Mouse (Mus musculus) layer of hippocampus, adult 8-10 months (tissue): Measurements from ENCODE around the gene Pbx1. TPM values are rescaled to one million over a fixed set of nuclear protein-coding genes. Genes with fewer than 3 reads are reported as not detected.

Experiments used
- DNase-seq, 2 experiments: peaks; one replicate each; pipeline ENCODE4 v3.0.0; 2022; ENCODE audit warnings: low spot score in 2 of 2
- total RNA-seq, 4 experiments: library from RNA; stranded (reverse); gene quantifications; 2 replicates each; pipeline ENCODE4 v1.2.4; 2022

Gene Pbx1
- total RNA-seq, 4 experiments from 2014 or later = 117 to 134 (median 122) TPM

- no peak for DNase-seq
Observed at GRCm38 (mm10) chr1:168307275-168308182, 124.5 kb downstream of the Pbx1 start.

DNA sequence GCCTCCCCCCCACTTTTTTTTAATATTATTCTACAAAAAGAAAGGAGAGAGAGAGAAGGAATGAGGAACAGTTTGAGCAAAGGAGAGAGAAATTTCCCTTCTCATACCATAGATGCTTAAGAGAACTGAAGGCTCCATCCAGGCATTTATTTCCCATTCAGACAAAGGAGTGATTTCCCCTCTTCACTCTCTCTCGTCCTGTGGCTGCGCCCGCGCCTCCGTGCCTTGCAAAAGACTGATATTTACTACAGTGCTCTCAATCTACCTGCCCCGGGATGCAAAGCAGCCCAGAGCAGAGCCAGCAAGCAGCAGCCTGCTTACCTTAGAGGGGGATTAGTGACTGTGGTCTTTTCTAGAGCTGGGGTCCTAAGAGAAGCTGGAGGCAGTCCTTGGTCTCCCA lies 131.6 kb downstream of the Pbx1 start:
- no peak for DNase-seq

GRCm38 (mm10) chr1:168299928-168300365 lies 132.1 kb downstream of the Pbx1 start:
- DNase-seq = no peak

- no peak for DNase-seq
Observed at GRCm38 (mm10) chr1:168299181-168299580, 132.9 kb downstream of the Pbx1 start.

DNA sequence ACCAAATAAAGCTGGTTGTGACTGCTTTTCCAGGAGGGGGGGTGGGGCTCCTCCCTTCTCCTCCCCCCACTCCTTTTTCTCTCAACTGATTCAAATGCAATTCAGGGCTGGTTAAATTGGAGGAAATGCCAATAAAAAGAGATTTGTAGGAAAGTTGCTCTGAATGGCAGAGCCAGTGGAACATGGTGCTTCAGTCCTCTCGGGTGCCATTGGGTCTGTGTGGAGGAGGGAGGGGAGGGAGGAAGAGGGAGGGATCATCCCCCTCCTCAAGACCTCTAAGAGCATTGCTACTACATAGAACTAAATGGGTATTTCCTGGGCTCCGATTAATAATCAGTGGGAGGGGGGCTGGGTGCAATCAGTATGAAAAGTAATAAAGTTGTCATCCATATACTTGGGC lies 135.8 kb downstream of the Pbx1 start:
- DNase-seq = no peak

- no peak for DNase-seq
Observed at GRCm38 (mm10) chr1:168295782-168296181, 136.3 kb downstream of the Pbx1 start.

DNA sequence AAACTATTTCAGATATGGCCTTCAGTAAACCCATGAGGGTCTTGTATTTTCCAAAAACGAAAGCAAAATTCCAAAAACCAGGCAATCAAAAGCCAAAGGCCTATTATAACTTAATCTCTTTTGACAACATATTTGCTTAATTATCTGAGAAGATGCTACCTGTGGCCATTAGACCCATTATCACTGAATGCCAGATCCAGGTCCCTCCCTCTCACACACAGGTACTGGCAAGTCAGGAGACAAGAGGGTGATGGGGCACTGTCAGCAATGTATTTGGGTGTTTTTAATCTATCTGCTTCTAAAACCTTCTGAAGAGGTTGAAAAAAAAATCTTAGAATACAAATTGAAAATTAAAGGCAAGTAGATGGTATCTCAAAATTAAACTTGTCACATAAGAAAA lies 138.4 kb downstream of the Pbx1 start:
- DNase-seq = no peak

- DNase-seq = no peak
Observed at GRCm38 (mm10) chr1:168292106-168292505, 140.0 kb downstream of the Pbx1 start.

DNA sequence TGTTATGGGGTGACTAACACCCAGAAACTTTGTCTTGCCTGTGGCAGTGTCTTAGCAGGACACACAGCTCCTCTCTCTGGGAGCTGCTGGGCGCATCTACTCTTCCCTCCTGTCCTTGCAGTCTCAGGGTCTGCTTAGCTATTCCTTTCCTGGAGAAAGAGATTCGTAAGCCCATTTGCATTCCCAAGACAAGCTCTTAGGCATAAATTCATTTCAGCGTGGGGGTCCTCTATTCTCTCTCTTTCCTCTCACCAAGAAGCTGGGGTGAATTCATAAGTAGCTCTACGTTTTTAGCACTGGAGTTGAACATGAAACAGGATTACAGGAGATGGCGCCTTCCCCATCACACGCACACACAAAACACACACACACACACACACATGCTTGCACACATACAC lies 140.4 kb downstream of the Pbx1 start:
- DNase-seq = no peak

DNA sequence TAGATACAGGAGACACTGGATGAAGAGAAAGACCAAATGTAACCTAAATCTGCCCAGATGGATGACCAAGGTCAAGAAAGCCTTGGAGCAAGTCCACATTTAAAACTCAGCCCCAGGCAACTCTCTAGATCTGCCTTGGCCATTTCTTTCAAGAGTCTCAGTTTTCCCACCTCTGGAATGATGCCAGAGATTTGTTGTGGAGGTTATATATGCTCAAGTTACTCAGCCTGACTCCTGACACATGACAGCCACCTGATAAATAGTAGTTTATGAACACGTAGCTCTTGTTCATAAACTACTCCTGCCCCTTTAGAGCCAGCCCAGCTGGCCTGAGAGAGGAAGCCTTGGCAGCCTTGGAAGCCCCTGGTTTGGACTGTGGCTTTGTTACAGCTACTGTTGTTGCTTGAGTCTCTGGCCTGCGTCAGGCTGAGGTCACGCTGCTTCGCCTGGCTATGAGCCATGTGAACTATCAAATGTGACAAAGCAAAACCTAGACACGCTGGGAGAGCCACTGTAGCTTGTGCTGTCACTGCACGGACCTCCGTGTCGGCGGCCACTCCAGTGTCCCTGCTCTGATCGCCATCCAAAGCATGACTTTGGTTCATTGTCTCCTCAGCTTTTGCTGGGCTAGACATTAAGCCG lies 140.9 kb downstream of the Pbx1 start:
- DNase-seq = peak in 1 of 2 experiments; percentile 39

GRCm38 (mm10) chr1:168290236-168290985 lies 141.7 kb downstream of the Pbx1 start:
- DNase-seq = no peak

- DNase-seq = no peak
Observed at GRCm38 (mm10) chr1:168288891-168289545, 143.1 kb downstream of the Pbx1 start.

DNA sequence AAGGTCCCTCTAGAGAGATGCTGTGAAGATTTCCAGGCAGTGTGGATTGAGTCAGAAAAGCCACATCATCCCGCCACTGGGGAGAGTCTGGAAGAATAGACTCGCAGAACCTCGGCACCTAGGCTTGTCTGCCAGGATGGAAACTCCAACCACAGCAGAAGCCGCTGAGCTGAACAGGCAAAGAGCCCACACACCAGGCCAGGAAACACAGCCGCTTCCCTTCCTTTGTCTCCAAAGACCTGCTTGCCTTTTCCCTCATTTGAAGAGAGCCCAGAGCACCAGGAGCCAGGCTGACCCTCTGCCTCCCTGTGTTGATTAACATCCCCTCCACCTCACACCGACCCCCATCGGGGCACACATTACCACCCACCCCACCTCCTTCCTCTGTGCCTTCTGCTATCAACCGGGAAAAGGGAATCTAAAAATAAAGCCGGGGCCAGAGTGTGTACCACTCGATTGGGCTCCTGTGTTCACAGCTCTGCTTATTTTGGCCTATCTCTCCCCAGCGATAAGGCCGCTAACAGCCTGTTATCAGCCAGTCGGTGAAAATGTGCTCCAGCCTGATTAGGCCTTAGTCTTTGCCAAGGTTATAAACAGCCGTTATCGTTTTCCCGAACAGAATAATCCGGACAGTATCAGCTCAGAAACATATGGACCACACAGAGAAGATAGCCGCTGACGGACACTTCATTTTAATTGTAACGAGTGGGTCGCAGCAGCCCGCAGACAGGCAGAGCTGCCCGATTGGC lies 144.1 kb downstream of the Pbx1 start:
- peak; percentile 34 to 43 for DNase-seq

GRCm38 (mm10) chr1:168286862-168287650 lies 145.0 kb downstream of the Pbx1 start:
- no peak for DNase-seq

DNA sequence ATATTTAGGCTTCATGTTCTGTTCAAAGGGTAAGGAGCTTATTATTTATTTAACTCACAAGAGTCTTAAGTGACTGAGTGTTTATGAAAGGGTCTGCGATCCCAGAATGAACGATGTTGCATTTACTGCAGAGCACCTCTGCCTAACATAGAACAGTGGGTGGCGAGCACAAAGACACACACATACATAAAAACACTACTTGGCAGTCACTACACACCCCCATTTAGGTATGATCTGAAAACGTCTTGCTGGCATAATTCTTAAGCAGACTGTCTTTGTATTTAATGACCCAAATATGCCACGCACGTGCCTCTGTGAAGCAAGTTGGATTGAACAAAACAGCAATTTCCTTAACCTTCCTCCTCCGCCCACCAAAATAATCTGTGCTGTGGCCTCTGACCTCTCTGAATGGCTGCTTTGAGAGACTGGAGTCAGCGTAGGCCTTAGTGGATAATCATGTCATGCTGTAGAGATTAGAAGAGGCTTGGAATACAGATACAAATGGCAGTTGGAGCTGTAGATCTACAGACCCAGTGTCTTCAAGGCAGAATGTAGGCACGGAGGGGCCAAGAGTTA lies 147.4 kb downstream of the Pbx1 start:
- DNase-seq = no peak

DNA sequence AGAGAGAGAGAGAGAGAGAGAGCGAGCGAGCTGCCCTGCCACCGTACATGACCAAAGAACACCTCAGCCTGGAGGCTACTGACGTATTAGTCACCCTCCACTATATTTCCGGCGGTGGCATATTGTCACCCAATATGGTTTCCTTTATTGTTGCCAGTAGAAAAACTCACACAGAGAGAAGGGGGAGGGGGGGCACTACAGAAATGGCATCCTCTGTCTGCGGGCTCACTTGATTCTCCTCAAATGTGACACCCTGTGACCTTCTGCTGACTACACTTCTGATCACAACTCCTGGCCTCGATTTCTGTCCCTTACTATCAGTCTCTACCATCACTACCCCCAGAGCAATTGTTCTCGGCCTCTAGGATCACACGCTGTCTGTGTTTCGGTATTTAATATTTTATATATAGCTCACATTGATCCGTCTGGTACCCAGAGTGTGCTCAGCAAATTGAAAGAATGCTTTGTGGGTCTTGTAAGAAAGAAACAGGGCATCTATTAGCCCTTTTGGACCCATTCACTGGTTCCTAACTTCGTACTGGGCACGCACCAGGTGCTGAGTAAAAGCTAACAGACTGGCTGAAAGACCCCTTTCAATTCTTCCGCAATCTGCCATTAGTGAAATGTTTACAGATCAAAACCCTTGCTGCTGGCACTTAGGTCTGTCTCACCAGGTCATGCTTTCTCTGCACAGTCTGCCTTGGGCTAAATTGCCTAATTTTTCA lies 148.1 kb downstream of the Pbx1 start:
- no peak for DNase-seq

GRCm38 (mm10) chr1:168283421-168283820 lies 148.6 kb downstream of the Pbx1 start:
- no peak for DNase-seq

DNA sequence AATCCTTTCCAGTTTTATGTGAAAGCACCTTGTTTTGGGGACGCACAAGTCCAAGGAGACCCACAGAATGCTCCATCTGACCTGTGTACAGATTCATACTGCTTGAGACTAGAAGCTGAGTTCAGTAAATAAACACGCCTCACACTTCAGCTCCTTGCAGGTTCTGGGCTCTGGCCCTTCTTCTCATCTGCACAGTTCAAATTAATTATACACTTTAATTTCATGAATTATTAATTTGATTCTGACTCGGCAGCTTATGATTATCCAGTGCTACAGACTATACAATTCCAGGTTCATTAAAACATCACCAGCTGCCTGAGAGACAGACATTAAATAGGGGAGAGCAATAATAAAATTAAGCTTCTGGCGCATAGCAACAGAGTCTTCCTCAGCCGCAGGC lies 156.4 kb downstream of the Pbx1 start:
- DNase-seq = no peak

DNA sequence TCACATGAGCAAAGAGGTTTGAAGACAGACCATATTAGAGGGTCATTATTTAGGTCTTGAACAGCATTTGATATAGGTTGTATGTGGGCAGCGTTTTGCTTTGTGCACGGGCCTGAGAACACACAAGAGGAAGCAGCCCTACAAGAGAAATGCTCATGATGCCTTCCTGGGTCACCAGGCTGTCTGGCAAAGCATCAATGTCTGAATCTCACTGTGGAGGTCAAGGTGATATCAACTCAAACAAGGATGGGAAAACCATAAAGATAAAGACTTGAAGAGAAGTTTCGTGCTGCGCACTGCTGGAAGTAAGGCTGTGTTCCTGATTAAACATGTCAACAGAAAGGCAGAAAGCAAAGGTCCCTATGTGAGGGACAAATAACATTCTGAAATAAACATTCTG lies 157.8 kb downstream of the Pbx1 start:
- DNase-seq = no peak
